Mouse (Mus musculus) ovary, postnatal 10 days (tissue): ENCODE results near the gene Sms.
A peak's percentile ranks its signal among the peaks of the same experiment; 100 is the strongest.

Source experiments
- DNase-seq: peaks from one replicate; pipeline ENCODE4 v3.0.0; 2022; ENCODE audit warnings: low spot score

Gene Sms

DNA sequence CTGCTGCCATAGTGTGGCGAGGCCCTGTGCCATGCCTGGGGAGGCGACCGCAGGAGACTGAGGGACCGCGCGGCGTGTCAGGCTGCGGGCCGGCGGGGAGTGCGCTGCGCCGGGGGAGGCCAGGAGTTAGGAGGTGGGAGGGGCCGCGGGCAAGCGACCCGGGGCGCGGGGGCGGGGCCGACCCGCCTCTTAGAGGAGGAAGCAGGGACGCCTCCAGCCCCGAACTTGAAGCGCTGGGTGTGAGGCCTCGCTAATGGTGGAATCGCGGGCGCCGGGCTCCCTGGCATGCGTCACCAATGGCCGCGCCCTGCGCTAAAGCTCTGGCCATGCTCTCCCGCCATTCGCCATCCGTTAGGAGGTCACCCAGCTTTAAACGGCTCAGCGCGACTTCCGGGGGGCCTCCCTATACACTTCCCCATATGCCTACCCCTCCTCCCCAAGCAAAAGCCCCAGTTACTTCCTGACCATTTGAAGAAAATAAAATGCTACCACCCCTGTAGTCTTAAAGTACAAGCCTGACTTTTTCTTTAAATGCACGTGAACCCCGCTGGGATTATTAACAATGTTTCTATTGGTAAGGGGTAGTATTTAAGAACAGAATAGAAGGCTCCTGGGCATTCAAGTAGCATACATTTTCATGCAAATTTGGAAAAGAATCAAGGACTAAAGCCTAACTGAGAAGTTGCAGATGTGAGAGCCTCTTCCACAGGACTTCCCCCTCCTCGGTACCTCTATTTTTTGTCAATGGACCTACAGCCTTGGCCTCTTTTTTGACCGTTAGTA is at the start of gene Sms:
Gene Sms (minus strand): TSS at position 344 of the 783 bp plus-strand sequence.
- peak; percentile 36 for DNase-seq

DNA sequence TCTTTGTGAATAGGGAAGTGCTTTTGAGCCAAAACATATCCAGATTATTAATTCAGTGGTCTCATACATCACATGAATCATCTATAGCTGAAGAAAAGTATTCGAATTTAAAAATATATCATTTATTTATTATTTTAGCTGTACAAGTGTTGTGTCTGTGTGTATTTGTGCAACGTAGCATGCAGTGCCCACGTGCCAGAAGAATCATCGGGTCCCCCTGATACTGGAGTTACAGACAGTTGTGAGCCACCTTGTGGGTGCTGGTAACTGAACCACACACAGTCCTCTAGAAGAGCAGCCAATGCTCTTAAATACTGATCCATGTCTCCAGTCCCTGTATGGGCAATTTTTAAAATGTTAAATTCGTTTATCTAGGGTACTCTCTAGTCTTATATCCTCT is 14.3 kb upstream of the Sms start:
- no peak for DNase-seq

DNA sequence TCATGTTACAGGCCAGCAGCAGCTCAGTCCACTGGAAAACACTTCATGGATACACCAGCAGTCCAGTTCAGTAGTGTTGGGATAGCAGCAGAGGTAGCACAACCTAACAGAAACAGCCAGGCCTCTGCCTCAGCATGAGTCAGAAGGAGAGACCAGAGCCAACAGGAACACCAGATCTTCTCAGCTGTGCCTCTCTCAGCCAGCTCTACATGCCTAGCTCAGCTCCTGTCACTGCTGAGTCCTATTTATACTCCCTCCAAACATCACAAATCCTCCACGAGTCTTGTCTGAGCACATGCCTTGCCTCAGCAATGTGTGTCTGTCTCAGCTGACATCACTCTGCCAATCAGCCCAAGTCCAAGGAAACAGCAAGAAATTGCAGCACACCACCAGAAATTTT is 12.4 kb upstream of the Sms start:
- no peak for DNase-seq

DNA sequence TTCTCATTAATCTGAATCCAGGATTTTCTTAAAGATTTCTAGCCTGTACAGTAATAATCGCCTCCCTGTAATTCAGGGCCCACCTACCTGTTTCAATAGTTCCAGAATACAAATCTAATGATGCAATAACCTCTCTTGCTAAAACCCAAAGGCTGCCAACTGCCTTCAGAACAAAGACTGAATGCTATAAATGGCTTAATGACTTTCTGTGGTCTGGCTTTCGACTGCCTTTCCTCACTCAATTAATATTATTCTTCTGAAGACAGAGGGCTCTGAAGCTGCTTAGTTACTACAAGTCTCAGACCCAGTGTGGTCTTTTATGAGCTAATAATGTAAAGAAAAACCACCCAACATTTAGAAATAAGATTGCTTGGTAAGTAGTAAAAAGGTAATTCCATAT is 9.8 kb upstream of the Sms start:
- DNase-seq = no peak

DNA sequence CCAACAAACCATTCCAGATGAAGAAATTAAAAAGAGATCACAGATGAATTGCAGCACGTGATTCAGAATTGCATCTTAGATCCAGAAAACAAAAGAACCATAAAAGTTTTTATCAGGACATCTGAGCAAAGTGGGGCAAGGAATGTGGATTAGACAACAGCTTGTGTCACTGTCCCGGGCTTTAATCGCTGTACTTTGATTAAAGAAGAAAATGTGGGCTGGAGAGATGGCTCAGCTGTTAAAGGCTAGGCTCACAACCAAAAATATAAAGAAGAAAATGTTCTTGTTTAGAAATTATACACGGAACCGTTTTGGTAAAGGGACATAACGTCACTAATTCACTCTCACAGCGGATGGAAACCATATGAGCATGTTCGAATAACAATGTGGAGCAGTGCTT is 7.9 kb upstream of the Sms start:
- no peak for DNase-seq

DNA sequence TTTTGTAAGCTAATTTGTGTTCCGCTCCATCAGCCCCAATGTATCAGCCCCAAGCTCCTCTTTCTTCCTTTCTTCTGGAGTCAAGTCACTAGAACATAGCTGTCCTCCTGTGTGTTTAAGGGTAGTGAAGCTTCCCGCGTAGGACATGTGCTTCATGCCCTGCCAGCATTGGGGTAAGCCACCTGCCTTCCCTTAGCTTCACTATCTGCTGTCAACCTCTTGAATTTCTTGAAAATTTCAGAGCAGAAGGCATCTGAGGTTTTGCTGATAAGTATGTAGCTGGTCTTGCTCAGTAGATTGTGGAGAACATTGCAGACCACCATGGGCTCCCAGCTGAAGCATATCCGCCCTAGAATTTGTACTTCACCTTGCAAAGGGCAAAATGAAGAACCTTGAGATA is 1.1 kb upstream of the Sms start:
- no peak for DNase-seq

DNA sequence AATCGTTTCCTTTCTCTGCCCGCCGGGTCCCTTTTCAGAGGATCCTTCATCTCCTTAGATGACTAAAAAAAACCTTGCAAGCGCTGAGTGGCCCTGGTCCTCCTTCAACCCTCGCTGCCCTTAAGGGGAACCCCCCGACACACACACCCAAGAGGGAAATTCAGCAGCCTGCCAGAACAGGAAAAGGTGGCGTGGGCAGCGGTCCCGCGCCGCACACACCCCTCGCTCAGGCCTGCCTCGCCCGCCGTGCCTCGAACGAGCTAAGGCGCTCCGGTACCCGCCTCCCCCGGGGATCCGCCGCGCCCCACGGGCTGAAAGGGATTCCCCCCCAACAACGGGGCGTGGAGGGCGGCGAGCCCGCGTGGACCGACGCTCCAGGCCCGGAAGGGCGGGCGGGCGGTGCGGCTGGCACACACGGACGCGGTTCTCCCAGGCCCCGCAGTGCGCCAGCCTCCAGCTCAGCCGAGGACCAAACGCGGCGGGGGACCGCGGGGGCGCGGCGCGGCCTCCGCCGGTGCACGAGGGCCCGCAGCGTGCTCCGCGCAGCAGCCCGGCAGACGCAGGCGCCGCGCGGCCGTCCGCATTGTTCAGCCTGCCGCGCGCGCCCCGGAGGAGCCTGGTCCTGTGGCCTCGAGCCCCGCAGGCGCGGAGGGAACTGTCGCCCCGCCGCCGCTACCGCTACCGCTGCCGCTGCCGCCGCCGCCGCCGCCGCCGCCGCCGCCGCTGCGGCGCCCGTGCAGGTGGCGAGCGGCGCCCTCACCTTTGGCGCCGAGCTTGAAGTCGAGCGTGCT is 747 bp downstream of the Sms start:
- peak; percentile 1 for DNase-seq

DNA sequence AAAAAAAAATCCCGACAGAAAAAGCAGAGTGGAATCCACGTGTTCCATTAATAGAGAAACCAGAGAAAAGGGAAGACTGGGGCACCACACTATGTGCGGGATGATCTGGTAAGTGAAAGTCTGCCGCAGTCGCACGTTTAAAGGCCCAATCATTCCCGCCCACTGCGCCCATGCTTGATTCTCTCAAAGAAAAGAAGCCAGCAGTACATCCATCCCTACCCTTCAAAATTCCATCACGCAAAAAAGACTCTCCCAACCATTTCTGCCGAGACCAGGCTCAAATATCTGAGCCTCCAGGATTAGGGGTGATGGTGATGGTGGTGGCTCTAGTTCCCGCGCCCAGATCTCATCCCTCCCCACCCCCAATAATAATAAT is 1.3 kb downstream of the Sms start:
- no peak for DNase-seq

DNA sequence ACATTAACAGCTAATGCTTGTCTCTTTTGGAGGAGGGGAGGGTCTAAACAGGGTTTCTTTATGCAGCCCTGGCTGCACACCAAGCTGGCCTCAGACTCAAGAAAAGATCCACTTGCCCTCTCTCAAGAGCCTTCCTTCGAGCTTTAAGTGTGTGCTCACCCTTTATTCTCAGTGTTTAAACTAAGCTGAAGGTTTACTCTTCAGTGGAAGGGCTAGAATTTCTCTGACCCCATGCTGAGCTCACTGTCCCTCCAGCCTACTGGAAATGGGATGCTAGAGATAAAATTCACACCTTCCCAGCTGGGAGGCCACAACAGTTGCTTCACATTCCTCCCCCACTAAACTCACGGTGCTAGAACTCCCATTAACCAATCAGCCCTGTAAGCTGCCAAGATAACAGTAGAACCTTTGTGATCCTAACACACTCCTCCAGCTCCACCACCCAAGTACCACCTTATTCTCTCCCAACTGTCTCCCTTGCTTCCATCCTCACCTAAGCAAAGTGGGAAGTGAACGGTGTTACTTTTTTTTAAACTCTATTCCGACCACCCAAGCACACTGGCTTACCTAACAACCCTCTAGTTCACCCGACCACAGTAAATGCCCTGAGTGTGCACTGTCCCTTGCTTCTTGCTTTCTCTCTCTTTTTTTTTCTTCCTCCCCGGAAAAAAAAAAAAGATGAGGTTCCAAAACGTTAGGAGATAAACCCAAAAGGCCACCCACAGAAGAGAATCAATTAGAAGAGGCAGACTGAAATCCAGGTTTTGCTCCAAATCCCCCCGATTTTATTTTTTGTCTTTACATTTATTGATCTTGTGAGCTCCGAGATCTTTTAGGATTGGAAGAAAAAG is 2.0 kb downstream of the Sms start:
- no peak for DNase-seq

DNA sequence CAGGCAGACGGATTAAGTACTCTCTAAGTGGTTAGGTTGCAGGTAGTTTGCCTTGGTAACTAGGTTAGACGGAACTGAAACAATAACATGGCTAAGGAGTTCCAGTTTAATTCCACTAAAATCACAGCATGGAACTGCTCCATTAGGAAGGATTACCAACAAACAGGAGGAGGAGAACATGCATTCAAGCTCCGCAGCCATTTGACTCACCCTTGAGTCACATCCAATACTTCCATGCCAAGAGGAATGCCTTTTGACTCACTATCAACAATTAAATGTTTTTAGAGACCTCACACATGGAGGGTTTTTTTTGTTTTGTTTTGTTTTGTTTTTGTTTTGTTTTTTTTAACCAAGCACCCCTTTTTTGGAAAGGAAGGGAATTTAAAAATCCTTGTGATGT is 3.3 kb downstream of the Sms start:
- no peak for DNase-seq

DNA sequence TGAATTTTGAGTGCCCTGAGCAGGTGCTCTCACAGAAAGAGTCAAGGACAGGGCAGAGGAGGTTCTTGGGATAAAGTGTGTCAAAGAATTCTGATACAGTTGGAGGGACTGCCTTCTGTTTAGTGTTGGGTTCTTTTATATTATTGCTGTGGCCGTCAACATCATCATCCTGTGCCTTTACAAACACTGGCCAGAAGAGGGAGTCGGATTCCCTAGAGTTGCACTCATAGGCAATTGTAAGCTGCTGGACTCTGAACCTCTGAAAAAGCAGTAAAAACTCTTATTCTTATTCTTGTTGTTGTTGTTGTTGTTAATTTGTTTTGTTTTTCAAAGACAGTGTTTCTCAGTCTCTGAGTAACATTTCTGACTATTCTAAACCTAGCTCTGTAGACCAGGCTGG is 5.3 kb downstream of the Sms start:
- DNase-seq = no peak

DNA sequence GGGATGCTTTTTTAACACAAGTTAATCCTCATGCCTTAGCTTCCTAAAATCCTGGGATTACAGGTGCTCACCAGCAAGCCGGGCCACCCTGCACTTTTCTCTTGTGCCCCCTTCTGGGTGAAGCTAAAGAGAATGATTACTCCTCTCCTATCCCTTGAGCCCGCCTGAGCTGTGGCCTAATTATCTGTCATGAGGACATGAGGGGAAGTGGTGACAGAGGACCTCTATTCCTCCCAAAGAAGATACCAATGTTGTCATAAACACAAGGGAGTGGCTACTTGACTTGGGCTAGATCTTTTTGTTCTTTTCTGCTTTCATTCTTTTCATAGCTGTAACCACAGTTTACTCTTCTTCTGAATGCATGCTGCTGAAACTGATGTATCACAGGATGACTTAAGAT is 9.2 kb downstream of the Sms start:
- no peak for DNase-seq

DNA sequence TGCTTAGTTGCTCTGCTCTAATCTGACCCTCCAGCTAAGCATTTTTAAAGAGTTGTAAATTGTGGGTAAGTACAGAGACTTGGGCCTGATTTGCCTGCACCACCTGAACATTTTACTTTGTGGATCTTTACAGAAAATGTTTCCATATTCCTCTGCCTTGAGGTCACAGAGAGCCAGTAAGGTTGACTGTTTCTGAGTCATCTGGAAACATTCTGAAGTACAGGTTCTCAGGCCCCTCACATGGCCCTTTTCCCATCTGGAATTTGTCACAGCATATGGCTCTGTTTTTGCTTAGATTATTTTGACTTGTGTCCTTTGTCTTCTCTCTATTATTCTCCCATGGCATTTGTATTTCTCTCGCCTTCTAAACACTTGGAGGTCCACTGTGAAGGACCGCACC is 10.2 kb downstream of the Sms start:
- no peak for DNase-seq

DNA sequence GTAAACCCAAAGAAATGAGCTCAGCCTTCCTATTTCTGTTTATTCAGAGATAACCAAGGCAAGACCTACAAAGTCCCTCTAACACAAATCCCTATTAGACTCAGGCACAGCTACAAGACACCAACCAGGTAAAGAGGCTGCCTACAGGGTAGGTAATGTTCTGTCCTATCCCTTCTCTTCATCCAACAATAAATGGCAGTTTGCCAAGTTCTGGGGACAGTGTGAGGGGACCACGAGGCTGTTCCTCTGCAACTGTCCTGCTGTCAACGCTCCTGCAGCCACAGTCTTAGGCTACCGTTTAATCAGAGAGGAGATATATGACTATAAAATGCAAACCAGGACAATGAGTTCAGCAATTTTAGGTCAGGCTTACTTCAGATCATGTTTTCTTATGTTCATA is 14.8 kb downstream of the Sms start:
- no peak for DNase-seq

DNA sequence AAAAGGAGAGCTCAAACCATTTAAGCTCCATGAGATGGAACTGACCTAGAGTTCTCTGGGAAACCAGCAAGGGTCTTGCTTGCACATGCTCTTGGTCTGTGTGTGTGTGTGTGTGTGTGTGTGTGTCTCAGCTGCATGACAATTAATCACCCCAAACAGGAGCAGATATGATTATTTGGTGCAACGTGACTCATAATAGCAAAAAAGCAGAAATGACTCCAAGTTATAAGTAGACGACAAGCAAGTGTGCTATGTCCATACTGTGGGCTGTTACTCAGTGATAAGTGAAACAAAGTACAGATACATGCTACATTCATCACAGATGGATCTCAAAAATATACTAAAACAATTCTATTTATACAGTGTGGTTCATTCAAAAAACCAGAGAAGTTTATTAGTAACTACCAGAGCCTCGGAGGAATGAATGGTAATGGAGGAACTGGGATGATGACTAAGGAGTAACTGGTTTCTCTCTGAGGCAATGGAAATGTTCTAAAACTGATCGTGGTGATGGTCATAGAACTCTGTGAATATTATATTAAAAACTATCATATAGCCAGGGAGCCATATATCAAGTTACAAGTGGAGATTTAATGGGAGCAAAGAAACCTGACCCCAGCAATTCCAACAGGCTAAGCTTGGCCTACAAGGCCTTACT is 15.8 kb downstream of the Sms start:
- no peak for DNase-seq

DNA sequence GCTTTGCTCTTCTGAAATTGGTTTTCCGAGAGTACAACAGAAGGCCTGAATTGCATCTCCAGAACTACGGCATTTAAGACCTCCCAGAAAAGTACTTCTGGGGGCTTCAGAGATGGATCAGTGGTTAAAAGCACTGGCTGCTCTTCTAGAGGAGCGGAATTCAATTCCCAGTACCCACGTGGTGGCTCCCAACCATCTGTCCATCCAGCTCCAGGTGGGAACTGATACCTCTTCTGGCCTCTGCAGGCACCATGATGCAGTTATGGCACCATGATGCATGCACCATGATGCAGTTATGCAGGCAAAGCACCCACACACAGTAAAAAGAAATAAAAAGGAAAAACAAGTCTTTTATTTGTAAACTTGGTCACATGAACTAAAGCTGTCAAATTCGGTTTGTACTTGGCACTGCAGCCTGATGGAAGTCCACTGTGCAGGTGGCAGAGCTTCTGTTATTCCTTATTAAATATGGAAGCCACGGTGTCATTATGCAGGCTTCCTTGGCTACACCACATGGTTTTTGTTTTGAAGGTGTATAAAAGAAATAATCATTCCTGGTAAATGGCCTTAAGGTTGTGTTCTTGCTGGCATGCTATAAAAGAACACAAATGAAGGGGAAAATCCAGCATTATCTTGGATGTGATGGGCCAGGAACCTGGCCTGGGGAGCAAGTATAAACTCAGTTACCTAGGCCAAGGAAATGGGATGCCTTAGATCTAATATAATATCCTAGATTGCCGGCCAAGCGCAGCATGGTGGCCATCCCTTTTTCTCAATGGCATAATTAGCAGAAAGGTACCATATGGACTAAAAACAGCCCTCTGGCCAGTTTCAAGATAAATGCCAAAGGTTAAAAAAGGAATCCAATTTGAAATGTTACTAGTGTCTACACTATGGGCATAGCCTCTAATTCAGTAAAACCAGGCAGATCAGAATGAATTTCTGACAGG is 20.1 kb downstream of the Sms start:
- no peak for DNase-seq

DNA sequence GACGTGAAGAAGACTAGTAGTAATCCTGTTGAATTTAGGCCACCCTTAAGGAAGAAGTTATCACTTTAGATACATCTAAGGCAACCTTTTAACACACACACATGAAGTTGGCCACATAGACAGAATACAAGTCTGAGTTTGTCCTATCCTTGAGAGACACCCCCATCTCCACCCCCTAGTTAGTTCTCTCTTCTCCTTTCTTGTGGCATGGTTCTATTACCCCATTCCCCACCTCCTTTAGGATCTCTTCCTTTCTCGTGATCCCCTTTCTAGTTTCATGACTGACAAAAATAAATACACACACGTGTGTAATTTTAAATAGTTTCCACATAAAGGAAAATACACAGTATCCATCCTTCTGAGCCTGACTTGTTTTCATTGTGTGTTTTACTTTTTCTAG is 23.3 kb downstream of the Sms start:
- DNase-seq = no peak

DNA sequence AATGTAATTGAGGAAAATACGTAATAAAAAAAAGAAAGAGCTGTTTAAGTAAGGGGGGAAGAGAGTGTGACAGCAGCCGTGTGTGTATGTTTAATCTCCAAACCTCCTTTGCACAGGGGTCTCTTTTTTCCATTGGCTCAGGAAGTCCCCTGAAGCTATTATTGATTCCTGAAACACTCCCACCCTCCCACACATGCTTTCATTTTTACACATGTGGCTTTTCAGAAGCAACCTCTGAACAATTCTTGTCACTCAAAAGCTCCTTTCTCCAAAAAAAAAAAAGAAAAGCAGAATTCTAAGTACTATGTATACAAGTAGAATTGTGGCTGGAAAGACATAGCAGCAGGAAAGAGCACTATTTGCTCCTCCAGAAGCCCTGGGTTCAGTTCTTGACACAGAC is 24.0 kb downstream of the Sms start:
- DNase-seq = no peak

DNA sequence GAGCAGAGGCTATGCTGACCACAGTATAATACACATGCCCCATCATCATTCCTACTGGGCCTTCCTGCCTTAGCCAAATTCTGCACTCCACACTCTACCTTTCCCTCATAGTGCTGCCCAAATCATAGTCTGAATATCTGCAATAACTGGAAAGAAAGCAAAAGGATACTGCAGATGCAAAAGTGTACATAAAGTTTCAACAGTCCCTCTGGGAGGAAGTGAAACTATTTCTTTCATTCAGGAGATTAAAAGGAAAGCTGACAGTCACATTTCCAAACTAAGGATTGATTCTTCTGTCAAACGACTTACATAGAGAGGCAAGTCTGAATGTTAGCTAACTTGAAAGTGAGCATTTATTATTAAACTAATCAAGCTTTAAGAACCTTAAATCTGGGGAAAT is 26.1 kb downstream of the Sms start:
- DNase-seq = no peak

DNA sequence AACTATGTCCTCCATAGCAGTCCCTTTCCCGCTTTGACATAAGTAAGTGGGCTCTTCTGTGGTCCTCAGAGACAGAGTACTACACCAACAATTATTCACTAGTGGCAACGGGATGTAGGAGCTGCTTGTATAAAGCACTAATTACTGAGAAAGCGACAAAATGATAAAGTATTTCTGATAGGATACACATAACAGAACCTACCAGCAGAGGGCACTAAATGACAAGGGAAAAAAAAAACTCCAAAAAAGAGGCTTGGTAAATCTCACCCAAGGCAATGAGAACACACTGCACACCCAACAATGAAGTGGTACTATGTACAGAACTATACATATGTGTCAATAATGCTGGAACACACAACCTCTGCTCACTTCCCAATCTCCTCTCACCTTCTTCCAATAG is 29.4 kb downstream of the Sms start:
- DNase-seq = no peak

DNA sequence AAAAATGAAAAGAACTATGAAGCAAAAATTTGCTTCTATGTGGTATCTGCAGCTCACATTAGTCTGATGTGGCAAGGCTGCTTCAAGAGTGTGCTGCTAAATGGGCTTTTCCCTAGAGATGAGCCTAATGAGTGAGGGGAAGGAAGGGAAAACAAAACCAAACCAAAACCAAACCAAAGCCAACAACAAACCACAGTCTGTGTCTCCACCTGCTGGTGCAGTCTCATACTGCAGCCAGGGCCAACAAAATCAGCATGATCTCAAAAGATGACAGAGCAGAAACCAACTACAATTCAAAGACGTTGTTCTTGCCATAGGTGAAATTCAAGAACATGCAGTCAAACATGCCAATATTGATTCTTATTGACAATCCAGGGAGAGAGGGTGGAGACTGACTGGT is 37.7 kb downstream of the Sms start:
- peak; percentile 22 for DNase-seq
